Mouse (Mus musculus) G1E (cell line): Measurements from ENCODE around the gene Gm26897.

ENCODE experiments used
- CTCF ChIP-seq: IDR thresholded peaks from 2 replicates; pipeline ENCODE4 v1.5.1; 2012; ENCODE audit warnings: low read depth, low read length, inconsistent platforms, mixed read lengths
- GATA1 ChIP-seq: IDR thresholded peaks from 2 replicates; pipeline ENCODE4 v1.6.1; 2012; ENCODE audit warnings: borderline replicate concordance, low read length, inconsistent platforms, mixed read lengths
- GATA2 ChIP-seq: IDR thresholded peaks from 2 replicates; pipeline ENCODE4 v1.6.1; 2012; ENCODE audit warnings: low read depth, low read length, inconsistent platforms, borderline replicate concordance

- TF ChIP-seq CTCF: no peak
- no peak for TF ChIP-seq GATA1
- no peak for TF ChIP-seq GATA2
Observed at GRCm38 (mm10) chr5:111739480-111739879, 5.8 kb downstream of the Gm26897 start.
